Mouse (Mus musculus): ENCODE measurements around the gene Slc6a19.

DNA sequence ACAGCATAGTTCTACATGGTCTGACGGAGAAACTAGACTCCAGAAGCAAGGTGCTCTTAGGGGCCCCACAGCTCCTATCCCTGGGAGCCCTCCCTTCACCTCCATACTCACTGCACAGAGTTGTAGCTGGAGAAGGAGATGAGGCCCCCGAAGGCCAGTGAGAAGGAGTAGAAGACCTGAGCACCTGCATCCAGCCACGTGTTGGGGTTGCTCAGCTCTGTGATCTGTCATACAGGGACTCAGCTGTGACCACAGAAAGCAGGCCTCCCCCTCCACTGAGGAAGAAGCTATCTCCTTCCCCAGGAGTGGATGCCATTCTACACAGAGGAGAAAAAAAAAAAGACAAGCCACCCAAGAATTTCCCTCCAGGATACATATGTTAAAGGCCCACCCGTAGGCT is 15.7 kb downstream of the Slc6a19 start:
- TF ChIP-seq CTCF (IDR thresholded peaks at IDR 0.05; ENCODE audit: low read depth, low read length) (no peak), POLR2A (IDR thresholded peaks at IDR 0.05; ENCODE audit: extremely low read depth, insufficient read depth, low read length) (no peak)

Measured in liver, adult 2 months (tissue).